Mouse (Mus musculus) neutrophil, adult 5-6 weeks (primary cell): ENCODE data around the gene Entpd8. TPM values are rescaled to one million over a fixed set of nuclear protein-coding genes. Genes with fewer than 3 reads are reported as not detected.

Source experiments
- ATAC-seq: fragments of 151-379, 151-347 bp; 2 replicates; pipeline ENCODE4 v1.8.0; 2017; ENCODE audit warnings: mild to moderate bottlenecking, moderate TSS enrichment; ENCODE audit not compliant: insufficient number of reproducible peaks, poor library complexity, low FRiP score, severe bottlenecking; ENCODE audit errors: extremely low read depth
- total RNA-seq: library from RNA; stranded (forward); fragments of 200-1000 nt; gene quantifications from 2 replicates; pipeline ENCODE4 v1.2.3, GENCODE M21; 2017

The Entpd8 gene
- total RNA-seq, 1 experiment from 2014 or later, result not detected

GRCm38 (mm10) chr2:25087842-25088241, 7.7 kb downstream of the Entpd8 start:
- no peak for ATAC-seq

GRCm38 (mm10) chr2:25088636-25089035, 8.5 kb downstream of the Entpd8 start:
- no peak for ATAC-seq

- no peak for ATAC-seq
These were observed 14.6 kb downstream of the Entpd8 start for GRCm38 (mm10) chr2:25094785-25095108.

- ATAC-seq, result no peak
These were observed 15.2 kb downstream of the Entpd8 start, which contains the start of gene Noxa1 for GRCm38 (mm10) chr2:25095109-25095850. TSS of gene Noxa1 (minus strand) at chr2:25095149.

GRCm38 (mm10) chr2:25098005-25098615, 18.0 kb downstream of the Entpd8 start:
- no peak for ATAC-seq

- ATAC-seq, result no peak
These were observed 18.9 kb downstream of the Entpd8 start for GRCm38 (mm10) chr2:25098956-25099355.

GRCm38 (mm10) chr2:25099703-25100102, 19.6 kb downstream of the Entpd8 start:
- ATAC-seq, result no peak

- ATAC-seq, result no peak
These were observed 24.0 kb downstream of the Entpd8 start for GRCm38 (mm10) chr2:25104122-25104521.

GRCm38 (mm10) chr2:25106045-25106444, 25.9 kb downstream of the Entpd8 start:
- ATAC-seq, result no peak

GRCm38 (mm10) chr2:25109487-25109886, 29.4 kb downstream of the Entpd8 start:
- ATAC-seq, result no peak

- ATAC-seq, result no peak
These were observed 30.5 kb downstream of the Entpd8 start for GRCm38 (mm10) chr2:25110505-25111183.

- no peak for ATAC-seq
These were observed 31.2 kb downstream of the Entpd8 start for GRCm38 (mm10) chr2:25111184-25111791.

GRCm38 (mm10) chr2:25114308-25114707, 34.2 kb downstream of the Entpd8 start:
- ATAC-seq, result no peak

- no peak for ATAC-seq
These were observed 35.3 kb downstream of the Entpd8 start for GRCm38 (mm10) chr2:25115442-25115841.

GRCm38 (mm10) chr2:25120963-25121362, 40.9 kb downstream of the Entpd8 start:
- no peak for ATAC-seq

- ATAC-seq, result no peak
These were observed 42.6 kb downstream of the Entpd8 start for GRCm38 (mm10) chr2:25122666-25123065.

GRCm38 (mm10) chr2:25123527-25123926, 43.4 kb downstream of the Entpd8 start:
- ATAC-seq, result no peak

GRCm38 (mm10) chr2:25124411-25124810, 44.3 kb downstream of the Entpd8 start:
- no peak for ATAC-seq

- no peak for ATAC-seq
These were observed 45.0 kb downstream of the Entpd8 start for GRCm38 (mm10) chr2:25125146-25125545.
